Mouse (Mus musculus): Measurements from ENCODE around the gene Il10rb.
"Not testable (repeated sequence)": the region's sequence is repeated elsewhere in the genome, so short reads cannot be mapped to it uniquely, and the experiment has no call there.

The Il10rb gene

DNA sequence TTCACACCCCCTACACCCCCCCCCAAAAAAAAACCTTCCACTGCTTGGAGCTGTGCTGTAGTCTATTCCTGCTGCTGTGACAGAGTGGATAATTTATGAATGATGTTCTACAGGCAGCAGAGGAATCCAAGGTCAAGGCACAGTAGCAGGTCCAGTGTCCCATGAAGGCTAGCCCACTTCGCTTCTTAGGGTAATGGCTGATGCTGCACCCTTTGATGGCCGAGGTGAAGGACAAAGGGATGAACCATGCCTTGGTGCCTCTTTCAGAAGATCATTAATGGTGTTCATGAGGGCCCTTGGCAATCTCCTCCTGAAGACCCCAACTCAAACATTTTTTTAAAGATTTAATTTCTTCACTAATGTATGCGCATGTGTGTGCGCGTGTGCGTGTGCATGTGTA is 10.4 kb downstream of the Il10rb start:
- no peak for DNase-seq (ENCODE audit: low spot score in 2 of 2)

DNA sequence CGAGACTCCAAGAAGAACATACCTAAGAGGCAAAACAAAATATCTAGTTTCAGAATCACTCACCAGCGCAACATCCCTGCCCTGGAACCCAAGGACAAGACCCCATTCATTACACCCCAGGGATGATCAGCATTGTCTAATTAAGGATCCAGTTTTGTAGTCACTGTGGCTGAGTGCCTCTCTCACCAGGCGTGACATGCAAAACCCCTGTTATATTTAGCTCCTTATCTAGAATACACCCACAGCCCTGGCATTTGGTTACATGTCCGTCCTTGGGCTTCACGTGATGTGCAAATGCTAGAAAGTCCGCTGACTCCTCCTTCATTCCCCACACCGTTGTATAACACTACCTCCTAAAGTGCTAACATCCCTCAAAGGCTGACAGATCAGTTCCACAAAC is 11.0 kb downstream of the Il10rb start:
- DNase-seq (ENCODE audit: low spot score in 2 of 2), result no peak

DNA sequence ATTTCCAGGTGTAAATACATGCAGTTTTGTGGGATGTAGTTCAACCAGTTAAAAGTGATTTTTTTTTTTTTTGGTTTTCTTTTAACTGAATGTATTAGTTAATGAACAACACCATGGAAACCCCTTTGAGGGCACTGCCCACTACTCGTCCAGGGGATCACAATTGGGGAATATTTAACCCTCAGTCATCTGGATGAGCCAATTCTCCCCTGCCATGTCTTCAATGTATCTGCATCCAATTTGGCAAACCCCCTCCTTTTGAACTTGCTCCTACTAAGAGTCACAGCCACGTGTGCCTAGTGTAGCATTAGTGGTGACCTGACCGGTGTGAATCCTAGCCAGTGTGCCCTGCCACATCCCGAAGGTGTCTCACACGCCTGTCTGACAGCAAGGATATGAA is 12.6 kb downstream of the Il10rb start:
- DNase-seq (ENCODE audit: low spot score in 2 of 2), result no peak

DNA sequence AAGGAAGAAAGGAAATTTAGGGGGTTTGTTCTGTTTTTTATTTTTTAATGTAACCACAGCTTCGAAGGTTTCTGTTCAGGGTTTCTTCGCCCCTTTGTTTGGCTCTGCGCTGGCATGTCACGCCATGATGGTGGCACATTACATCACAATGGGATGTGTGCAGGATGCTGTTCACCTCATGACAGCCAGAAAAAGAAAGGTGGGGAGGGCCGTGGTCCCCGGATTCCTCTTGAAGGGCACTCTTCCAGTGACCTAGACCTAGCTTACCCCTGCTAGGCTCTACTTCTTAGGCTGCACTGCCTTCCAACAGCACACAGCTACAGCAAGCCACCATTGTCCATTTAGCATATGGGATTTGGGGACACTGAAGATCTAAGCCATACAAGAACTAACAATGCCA is 19.9 kb downstream of the Il10rb start:
- no peak for DNase-seq (ENCODE audit: low spot score in 2 of 2)

DNA sequence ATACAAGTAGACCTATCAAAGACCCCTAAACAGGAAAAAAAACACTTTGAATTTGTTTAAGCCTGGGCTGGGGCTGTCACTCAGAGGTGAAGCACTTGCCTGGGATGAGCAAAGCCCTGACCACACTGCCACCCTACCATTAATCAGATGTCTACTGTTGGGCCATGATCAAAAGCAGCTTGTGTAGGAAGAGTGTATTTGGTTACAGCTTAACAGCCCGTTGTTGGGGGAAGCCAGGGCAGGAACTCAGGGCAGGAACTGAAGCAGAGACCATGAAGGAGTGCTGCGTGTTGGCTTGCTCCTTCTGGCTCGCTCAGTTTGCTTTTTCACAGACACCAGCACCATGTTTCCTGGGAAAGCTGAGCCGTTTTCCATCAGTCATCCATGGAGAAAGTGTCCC is 20.6 kb downstream of the Il10rb start:
- DNase-seq (ENCODE audit: low spot score in 2 of 2), result no peak

DNA sequence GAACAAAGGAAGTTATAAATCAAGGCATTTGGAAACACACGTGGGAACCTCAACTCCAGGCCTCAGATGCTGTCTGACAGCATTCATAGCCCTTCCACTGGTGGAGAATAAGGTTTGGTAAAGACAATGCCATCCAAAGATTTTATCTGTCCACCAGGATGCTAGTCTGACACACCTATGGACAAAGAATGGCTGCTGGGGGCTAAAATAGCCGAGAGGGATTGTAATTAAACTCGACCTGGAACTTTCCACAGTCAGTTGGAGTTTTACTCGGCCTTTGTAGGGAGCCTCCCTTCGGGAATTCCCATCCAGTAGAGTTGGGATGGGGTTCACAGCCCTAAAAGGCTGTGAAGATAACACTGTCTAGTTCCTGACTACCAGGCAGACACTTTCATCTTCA is 21.5 kb downstream of the Il10rb start:
- DNase-seq (ENCODE audit: low spot score in 2 of 2), result no peak

DNA sequence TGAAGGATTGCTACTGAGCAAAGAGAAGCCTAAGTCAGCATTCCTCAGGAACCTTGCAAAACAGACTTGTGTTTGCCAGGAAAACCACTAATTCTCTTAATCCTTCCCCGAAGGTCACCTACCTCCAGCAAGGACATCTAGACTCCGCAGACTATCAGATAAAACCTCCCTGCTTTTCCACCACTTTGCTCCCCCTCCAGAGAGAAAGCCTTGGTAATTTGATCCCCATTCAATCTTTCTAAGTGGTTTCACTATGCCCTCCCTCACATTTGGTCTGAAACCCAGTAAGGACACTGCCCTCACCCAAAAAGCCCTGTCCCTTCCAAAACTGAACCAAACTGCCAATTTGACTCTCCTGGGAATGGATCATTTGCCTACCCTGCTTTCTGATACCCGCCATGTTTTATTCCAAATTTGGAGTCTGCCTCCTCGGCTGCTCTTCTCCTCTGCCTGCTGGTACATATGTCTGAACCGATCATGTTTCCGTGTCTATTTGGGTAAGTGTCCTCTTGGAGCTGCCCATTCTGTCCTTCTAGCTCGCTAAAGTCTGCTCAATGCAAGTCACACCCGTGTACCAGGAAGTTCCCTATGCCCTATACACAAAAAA is 22.4 kb downstream of the Il10rb start:
- DNase-seq (ENCODE audit: low spot score in 2 of 2), result no peak

DNA sequence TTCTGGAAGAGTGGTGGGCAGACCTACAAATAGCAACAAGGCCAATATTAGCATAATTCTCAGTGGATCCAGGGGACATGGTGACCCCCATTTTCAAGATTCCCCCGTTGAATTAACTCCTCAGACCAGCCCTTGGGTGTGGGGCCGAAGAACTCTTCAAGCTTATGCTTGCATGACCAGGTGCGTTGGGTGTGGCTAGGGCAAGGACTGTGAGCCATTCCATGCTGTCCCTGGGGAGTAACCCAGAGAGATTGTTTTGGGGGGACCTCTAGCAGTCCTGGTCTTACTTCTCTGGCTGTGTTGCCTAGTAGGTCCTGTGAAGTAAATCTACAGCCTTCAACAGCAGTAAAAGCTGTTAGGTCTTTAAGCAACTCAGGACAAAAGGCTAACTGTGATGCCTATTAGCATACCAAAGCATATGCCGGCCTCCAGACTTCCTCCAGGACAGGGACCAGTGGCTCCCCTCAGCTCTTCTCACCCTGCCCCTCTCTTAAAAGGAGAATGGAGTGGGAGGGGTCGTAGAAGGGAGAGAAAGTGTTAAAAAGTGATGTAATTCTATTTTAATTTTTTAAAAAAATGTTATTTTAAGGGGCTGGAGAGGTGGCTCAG is 26.9 kb downstream of the Il10rb start:
- no peak for DNase-seq (ENCODE audit: low spot score in 2 of 2)

DNA sequence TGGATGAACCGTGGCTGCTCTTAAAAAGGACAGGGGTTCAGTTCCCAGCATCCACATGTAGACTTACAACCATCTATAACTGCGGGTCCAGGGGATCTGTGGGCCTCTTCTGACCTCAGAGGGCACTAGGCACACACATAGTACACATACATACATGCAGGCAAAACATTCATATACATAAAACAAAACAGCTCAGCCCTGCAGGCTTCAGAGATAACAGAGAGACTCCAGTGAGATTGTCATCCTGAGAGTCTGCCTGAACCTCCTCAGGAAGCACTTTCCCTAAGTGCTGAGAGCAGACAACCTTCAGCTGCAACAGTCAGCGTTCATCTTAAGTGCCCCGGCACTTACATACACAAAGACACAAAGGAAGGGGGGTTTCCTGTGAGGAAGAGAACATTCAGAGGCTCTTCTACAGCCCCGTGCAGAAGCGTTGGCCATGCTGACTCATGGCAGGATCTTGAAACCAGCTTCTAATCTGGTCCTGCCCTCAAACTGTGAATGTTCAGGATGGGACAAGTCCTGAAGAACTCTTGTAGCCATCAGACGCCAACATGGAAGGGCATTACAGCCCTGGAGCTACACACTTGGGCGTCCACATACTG is 27.5 kb downstream of the Il10rb start:
- no peak for DNase-seq (ENCODE audit: low spot score in 2 of 2)

DNA sequence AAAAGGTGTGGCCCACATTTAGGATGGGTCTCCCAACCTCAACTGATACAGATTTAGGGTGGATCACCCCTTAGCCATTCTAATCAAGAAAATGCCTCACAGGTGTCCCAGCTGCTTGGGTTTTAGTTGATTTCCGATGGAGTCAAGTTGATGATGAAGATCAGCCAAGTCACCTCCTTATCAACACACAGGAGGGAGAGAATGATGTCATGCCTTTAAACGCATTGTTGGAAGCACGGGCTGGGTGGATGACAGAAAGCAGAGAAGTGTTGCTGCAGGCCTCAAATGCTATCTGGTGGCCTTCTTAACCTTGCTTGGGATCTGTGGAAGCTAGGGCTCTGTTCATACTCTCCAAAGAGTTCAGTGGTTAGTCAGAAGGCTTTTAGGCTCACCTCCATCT is 28.2 kb downstream of the Il10rb start:
- no peak for DNase-seq (ENCODE audit: low spot score in 2 of 2)

DNA sequence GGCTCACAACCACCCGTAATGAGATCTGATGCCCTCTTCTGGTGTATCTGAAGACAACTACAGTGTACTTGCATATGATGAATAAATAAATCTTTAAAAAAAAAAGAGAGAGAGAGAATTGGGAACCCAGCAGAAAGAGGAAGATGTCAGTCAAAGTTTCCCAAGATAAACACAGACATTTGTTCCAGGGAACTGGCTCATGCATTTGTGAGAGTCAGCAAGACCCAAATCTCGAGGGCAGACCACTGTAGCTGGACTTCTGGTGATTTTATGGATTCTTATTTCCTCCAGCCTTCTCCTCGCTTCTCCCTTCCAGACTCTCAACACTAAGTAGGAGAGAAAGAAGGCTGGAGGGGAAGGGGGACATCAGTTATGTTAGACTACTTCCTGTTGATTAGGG is 32.1 kb downstream of the Il10rb start:
- DNase-seq (ENCODE audit: low spot score in 2 of 2), result no peak

DNA sequence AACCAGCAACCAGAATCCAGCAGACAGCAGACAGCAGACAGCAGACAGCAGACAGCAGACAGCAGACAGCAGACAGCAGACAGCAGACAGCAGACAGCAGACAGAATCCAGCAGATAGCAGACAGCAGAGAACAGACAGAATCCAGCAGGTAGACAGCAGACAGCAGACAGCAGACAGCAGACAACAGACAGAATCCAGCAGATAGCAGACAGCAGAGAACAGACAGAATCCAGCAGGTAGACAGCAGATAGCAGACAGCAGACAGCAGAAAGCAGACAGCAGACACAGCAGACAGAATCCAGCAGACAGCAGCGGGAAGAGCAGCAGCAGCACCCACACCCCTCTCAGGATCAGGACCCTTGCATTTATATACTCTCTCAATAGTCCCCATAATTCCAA is 32.6 kb downstream of the Il10rb start:
- DNase-seq (ENCODE audit: low spot score in 2 of 2), result not testable (repeated sequence)

DNA sequence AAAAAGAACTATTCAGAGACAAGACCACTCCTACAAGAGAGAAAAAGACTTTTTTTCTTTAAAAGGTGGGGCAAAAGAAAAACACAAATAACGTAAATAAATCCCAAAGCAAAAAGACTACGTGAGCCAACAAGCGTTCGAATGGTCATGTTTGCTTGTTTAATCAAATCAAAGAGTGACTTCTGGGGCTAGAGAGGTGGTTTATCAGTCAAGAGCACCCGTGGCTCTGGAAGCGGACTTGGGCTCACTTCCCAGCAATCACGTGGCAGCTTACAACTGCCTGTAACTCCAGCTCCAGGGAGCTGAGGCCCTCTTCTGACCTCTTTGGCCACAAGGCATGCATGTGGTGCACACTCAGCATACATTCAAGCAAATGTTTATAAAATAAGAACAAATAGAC is 35.4 kb downstream of the Il10rb start:
- DNase-seq (ENCODE audit: low spot score in 2 of 2), result no peak

DNA sequence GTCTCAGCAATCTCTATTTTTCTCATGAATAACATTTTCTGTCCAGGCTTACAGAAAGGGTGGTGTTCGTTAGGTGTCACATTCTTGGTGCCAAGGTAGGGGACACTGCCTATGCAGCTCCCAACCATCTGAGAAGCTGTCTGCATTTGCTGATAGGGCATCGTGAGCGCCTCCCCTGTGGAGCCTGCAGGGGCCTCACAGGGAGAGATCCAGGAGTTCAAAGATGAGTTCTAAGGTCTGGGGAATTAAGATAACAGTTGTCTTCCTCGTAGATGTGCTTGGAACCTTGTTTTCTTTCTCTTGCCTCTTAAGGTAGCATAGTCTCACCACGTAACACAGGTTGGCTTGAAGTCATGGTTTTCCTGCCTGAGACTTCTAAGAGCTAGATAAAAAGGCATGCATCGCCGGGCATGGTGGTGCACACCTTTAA is 35.9 kb downstream of the Il10rb start:
- DNase-seq (ENCODE audit: low spot score in 2 of 2), result no peak

DNA sequence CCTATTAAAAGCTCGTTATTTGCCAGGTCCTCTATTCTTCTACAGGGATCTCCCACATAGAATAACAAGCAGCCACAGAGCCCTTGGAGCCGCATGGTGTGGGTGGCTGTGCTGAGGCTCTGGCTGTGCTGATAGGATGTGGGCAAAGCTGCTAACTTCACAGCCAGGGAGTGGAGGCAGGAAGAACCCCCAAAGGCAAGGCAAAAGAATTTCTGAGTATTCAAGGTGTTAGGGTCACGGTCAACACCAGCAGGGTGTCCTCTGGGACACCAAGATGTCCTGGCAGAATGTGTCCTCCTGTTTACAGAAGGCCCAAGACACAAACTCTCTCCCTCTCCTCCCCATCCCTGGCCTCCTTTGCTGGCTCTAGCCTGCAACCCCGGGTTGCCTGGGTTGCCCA is 36.5 kb downstream of the Il10rb start:
- peak; percentile 9 to 37 for DNase-seq (ENCODE audit: low spot score in 2 of 2)

DNA sequence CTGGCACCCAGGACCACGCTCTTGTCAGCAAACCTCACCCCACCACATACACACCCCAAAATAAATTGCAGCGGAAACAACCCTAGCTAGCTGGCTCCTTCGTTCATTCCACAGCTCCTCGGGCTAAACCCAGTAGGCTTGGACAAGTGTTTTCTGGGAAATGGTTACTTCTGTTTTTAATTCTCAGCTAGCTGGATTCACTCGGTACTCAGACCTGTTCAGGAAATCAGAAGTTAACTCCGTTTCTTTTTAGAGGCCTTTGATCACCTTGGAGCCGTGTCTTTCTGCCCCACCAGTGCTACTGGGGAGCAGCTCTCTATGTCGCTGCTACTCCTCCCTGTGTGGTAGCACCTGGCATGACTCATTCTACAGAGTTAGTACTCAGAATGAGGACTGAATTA is 37.2 kb downstream of the Il10rb start:
- no peak for DNase-seq (ENCODE audit: low spot score in 2 of 2)

DNA sequence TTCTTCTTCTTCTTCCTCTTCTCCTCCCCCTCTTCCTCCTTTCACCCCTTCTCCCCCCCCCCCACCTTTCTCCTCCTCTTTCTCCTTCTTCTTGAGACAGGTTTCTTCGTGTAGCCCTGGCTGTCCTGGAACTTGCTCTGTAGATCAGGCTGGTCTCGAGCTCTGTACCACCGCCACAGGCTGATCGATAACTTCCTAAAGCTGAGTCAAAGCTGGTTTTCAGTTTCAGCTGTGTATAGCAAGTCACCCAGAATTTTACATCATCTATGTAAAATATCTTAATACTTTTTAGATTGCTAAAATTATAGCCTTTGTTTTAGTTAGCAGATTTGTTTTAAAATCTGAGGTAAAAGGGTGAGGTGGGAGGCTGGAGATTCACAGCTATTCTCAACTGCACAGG is 38.9 kb downstream of the Il10rb start:
- no peak for DNase-seq (ENCODE audit: low spot score in 2 of 2)

DNA sequence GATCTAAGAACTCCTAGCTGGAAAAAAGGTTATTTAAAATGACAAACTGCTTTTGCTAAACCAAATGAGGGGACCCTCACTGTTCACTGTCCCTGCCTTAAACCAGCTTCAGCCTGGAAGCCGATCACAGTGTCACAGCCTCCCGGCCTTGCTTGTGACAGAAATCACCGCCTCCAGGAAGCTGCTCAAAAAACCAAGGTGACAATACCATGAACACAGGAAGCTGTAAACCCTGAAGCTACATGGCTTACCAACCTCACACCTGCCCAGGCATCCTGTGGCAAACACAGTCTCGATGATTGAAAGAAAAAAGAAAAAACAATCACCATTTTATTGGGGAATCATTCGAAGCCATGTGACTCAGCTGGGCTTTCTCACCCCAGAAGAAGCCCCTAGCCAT is 39.6 kb downstream of the Il10rb start:
- DNase-seq (ENCODE audit: low spot score in 2 of 2), result no peak

DNA sequence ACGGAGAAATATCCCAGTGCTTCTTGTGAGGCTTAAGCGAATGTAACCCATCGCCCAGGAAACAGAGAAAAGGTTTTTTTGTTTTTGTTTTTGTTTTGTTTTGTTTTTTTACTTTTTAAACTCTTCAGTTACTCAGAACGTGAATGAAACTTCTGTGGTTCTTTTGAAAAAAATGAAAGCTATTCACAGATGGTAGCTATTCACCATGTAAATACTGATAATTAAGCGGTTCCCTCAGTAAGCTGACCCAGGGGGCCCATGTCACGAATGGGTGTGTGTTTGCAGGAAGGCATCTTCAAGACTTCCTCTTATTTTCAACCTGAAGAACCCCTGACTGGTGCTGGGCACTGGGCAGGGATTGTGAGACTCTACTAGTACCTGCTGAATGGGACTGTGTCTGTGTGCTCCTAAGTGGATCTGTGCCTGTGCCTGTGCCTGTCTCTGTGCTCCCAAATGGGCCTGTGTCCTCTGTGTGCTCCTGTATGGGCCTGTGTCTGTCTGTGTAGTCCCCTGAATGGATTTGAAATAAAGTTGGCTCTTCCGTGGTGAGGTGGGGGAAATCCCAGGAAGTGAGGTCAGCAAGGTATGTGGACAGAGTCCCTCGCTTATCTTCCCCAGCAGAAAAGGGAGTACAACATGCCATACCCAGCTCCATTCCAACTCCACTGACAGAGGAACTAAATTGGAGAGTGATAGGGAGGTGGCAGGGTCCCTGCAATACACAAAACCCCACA is 41.0 kb downstream of the Il10rb start:
- no peak for DNase-seq (ENCODE audit: low spot score in 2 of 2)

DNA sequence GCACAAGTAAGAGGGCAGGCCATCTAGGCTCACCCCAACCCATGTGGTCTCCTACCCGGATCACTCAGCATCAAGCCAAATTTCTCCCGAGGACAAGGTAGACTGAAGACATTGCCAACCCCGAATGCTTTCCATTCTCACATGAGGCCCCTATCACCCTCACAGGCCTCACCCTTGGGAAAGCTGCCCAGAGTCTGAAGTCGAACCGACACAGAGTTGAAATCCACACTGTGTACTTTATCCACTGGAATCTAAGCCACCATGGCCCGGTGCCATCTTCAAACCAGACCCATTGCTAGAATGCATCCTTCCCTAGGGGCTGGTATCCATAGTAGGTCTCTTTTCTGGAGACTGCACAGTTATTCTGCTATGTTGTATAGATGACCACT is 41.5 kb downstream of the Il10rb start:
- DNase-seq (ENCODE audit: low spot score in 2 of 2), result no peak

DNA sequence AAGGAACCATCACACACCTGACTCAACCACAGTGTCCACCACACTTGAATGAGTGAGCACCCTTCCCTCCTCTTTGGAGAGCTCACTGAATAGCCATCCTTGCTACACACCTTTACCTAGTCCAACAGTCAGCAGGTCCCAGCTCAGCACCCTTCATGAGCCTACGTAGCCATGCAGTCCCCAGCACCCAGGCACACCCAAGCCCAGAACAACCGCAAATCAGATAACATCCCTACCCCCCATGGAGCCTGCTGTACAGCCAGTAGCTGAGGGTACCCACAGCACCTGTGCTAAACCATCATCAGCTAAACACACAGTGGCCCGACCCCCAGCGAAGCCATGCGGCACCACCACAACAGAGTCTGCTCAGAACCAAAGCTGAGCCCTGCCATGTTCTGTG is 42.1 kb downstream of the Il10rb start:
- no peak for DNase-seq (ENCODE audit: low spot score in 2 of 2)

DNA sequence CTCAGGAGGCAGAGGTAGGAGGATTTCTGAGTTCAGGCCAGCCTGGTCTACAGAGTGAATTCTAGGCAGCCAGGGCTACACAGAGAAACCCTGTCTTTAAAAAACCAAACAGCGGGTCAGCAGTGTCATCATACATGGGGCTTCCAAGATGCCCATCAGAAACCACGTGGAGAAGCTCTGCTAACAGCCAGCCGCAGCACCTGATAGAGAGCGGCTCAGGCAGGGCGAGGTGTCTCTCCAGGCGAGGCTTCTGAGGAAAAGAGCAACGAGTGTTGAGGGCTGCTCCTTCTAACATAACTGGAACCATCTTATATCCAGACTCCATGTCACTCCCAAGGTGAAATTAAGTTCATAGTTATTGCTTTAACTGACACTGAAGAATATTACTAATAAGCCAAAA is 42.9 kb downstream of the Il10rb start:
- DNase-seq (ENCODE audit: low spot score in 2 of 2), result no peak

All from right cerebral cortex, postnatal 36 days (tissue).